Mouse (Mus musculus) granulocyte monocyte progenitor cell, adult 5-6 weeks (primary cell): Measurements from ENCODE around the gene Adarb2. TPM values are rescaled to one million over a fixed set of nuclear protein-coding genes. Genes with fewer than 3 reads are reported as not detected.

Experiments used
- ATAC-seq: replicated peaks from 2 replicates; pipeline ENCODE4 v1.8.0; 2016; ENCODE audit warnings: mild to moderate bottlenecking, moderate TSS enrichment, inconsistent platforms; ENCODE audit not compliant: poor library complexity, severe bottlenecking
- total RNA-seq, 2 experiments: library from RNA; stranded (forward) in 1 of 2; stranded (reverse) in 1 of 2; fragments of 200-712, 200-1000 nt in 1 of 2; fragments of >200 nt in 1 of 2; fragmentation: Nextera tagmentation in 1 of 2; gene quantifications; 2 replicates each; pipeline ENCODE4 v1.2.3; 2014 to 2017

The Adarb2 gene
- total RNA-seq (2014; fragmentation: Nextera tagmentation): not detected in 2 replicates
- total RNA-seq (2017): not detected in 2 replicates

DNA sequence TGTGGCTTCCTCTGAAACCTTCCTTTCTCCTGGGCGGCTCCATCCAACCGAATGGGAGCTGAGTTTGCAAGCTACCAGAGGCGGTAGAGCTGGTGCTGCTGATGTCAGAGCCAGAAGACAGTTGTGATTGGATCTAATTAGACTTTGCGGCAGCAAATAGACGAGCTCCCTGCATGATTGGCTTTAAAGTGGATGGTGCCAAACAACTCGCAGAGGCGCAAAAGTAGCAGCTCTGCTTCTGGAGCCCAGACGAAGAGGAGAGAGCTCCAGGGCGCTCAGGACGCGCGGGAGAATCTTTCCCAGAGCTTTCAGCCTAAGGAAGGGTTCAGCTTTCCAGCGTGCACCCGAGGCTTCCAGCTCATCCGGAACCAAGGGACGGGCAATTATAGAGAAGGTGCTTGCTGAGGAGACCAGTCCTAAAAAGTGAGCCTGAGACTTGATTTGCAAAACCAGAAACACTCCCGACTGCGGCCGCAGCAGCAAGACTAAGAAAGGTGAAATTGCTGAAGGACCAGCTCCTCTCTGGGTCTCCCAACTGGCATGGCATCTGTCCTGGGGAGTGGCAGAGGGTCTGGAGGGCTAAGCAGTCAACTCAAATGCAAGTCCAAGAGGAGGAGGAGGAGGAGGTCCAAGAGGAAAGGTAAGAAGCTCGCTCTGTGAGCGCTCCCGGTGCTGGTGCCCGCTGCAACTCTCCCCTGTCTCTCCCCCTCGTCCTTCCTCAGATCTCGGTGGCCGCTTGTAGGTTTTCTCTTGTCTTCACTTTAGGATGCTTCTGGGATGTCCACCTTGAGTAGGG is at the start of gene Adarb2:
Adarb2 (plus strand) TSS at position 186 of the 796 bp plus-strand sequence.
- ATAC-seq: no peak

DNA sequence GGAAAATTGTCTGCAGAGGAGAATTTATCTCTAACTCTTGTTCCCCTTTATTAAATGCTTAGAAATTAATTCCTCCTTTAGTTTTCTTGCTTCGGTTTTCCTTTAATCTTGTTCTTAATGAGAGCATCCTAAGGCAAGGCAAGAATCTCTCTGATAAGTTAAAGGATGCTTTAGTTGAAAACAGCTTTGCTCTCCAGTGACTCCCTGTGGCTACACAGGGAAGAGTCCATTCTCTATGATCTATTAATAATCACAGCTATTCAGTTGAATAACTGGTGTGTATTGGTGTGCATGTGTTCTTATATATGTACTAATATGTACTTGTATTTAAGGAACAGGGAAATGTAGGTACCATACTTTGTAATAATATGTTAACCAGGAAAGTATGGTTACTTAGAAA is 28.9 kb upstream of the Adarb2 start:
- ATAC-seq: no peak

- ATAC-seq: no peak
These were observed 10.7 kb upstream of the Adarb2 start for GRCm38 (mm10) chr13:8191977-8192376.

- no peak for ATAC-seq
These were observed 3.3 kb upstream of the Adarb2 start for GRCm38 (mm10) chr13:8199186-8199880.

GRCm38 (mm10) chr13:8203477-8203813 is 779 bp downstream of the Adarb2 start:
- no peak for ATAC-seq

GRCm38 (mm10) chr13:8207337-8207736 is 4.7 kb downstream of the Adarb2 start:
- ATAC-seq: no peak

- no peak for ATAC-seq
These were observed 8.1 kb downstream of the Adarb2 start for GRCm38 (mm10) chr13:8210776-8211175.

DNA sequence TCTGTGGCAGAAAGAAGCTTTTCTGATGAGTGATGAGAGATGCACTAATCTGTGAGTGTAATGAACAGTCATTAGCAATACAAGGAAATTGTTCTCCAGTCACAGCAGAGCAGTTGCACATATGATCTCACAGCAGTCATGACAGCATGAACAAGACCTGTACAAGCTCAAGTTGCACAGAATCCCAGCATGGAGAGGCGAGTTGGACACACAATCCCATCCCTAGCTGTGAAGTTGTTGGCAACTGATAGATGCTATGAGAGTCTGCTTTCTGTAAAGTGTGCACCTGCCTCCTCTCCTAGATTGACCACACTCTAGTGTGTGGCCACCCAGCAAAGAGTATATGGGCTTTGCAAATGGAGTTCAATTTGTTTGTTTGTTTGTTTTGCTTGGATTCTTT is 36.2 kb downstream of the Adarb2 start:
- ATAC-seq: no peak

DNA sequence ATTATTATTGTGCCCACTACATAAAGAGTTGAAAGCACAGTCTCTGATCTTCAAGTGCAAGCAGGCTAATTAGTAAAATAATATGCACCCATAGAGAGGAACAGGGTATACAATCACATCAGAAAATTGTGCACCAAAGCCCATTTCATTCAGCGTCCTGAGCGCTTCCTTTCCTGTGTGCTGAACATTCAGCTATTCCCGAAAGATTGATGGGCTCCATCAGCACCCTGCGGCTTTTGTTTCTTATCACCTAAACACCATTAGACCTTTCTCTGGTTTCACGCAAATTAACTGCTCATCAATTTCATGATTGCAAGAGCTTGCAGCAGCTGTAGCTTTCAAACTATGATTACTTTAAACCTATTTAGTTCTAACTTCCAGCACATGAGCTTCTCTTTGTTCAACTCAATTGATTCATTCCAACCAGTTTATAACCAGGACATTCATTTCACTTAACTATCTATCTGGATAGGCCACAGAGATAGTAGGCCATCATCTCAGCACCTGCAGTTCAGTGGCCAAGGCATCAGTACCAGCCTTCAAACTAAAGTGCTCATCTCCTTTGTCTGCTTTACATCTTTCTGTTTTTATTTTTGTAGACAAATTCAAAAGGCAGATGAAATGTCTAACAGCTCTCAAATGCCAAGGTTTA is 45.5 kb downstream of the Adarb2 start:
- ATAC-seq: no peak

DNA sequence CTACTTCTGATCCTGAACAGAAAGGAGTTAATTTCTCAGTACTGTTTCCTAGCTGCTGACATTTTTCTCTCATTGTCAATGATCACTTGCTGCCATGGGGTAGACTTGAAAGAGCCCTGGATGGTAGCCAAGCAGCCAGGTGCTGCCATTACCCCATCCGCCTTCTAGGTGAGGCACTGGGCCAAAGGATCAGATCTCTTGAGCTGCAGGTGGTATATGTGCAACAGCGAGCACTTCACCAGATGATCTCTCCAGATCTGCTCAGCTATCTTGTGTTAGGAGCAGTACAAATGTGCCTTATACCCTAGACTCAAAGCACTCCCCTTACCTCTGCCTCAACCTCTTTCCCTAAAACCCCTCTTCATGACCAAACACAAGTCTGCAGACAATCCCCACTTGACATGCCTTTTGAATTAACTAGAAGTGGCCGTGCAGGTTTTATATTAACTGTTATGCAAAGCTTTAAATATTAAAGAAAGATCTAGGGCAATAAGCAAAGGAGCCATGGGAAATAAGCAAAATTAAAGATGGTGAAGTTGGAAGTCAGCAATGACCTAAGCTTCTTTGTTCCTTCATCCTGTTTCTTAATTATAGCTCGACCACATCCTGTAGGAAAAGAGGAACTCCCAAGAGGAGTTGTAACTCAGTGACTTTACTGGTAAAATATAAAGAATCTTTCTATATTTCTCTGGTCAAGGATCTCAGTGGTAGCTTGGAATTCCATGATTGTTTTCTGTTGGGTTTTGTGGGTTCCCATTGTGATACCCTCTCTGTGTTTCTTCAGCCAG is 69.7 kb downstream of the Adarb2 start:
- ATAC-seq: peak; percentile 79

DNA sequence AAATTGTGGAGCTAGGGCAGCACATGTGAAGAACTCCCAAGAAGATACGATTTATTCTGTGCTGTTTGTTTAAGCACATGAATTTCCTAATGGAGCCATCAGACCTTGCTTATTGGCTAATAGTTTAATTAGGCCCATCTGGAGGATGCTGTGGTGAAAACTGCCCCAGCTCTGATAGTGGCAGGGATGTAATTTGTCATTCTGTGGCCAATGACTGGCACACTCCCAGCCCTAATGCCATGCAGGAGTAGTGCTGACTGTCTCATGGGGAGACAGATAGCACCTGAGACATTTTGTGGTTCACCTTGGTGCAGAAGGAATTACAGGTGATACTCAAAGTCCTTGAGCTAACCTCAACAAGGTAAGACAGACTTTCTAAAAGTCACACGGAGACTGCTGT is 80.5 kb downstream of the Adarb2 start:
- ATAC-seq: no peak

- ATAC-seq: no peak
These were observed 113.9 kb downstream of the Adarb2 start for GRCm38 (mm10) chr13:8316347-8317141.

- ATAC-seq: no peak
These were observed 131.2 kb downstream of the Adarb2 start for GRCm38 (mm10) chr13:8333589-8334455.

- no peak for ATAC-seq
These were observed 131.9 kb downstream of the Adarb2 start for GRCm38 (mm10) chr13:8334580-8334979.

DNA sequence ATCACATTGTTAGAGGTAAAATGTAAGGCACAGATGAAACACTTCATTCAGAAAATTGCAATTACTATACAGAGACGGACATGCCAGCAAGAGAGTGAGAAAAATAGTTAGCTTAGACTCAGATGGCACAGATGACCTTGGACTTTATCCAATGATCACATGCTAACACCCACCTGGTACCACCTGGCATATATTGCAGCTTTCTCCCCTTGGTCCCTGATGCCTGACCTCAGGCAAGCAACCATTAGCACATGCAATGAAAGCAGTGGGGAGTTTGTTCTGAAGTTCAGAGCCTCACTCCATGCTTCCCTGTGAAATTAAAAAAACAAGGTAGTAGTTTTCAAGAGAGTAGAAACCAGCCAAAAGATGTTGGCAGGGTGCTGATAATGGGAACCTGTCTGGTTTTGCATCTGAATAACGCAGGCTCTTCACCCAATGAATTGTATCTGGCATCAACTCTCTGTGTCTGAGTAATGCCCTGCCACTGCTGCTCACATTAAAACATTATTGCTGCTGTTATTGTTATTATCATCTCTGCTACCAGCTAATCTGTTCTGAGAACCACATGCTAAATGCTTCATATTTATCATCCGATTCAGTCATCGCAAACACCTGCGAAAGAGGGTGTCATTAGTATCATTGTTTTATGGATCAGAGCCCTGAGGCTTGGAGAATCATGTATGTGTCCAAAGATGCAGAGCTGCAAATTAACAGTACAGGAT is 138.6 kb downstream of the Adarb2 start:
- ATAC-seq: no peak

- no peak for ATAC-seq
These were observed 144.5 kb downstream of the Adarb2 start for GRCm38 (mm10) chr13:8347147-8347546.

DNA sequence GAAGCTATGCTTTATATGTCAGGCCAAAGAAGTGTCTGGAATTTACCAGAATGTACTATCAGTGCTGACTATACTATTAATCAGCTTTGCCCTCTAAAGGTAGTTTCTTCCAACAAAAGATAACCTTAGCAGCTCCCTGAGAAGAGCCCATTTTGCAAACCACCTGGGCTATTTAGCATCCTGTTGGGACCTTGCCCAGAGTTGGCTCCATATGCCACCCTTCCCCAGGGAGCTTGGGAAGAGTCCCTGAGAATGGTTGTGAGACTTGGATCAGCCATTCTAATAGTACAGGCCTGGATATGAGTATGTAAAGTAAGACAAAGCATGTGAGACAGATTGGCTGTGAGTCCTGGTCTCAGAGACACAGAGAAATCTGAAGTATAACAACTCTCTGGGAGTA is 149.7 kb downstream of the Adarb2 start:
- no peak for ATAC-seq

DNA sequence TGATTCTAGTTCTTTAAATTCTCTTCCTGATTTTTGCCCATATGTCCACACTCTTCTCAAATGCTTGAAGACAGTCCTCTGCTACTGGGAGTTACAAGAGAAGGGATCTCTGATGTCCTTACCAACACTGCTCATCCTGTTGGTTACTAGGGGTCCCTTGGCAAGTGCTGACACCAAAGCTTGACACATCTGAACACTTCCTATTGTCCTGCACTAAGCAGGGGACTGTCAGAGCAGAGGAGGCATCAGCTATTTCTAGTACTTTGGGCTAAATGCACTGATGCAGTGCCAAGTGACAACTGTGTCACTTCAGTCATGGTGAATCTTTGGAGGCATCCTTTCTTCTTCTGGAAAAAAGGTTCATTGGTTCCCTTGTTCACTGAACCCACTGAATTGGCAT is 150.3 kb downstream of the Adarb2 start:
- no peak for ATAC-seq
